Mouse (Mus musculus): ENCODE measurements around the gene Nfatc2ip.

Nfatc2ip gene

GRCm38 (mm10) chr7:126354738-126355614 is 41.6 kb downstream of the Nfatc2ip start:
- no peak for DNase-seq

GRCm38 (mm10) chr7:126353994-126354365 is 42.6 kb downstream of the Nfatc2ip start:
- no peak for DNase-seq

GRCm38 (mm10) chr7:126353251-126353993 is 43.1 kb downstream of the Nfatc2ip start:
- no peak for DNase-seq

- no peak for DNase-seq
These were observed 45.1 kb downstream of the Nfatc2ip start for GRCm38 (mm10) chr7:126351419-126351951.

GRCm38 (mm10) chr7:126350748-126351418 is 45.7 kb downstream of the Nfatc2ip start:
- no peak for DNase-seq

GRCm38 (mm10) chr7:126348293-126348692 is 48.2 kb downstream of the Nfatc2ip start:
- no peak for DNase-seq

- DNase-seq = no peak
These were observed 49.4 kb downstream of the Nfatc2ip start for GRCm38 (mm10) chr7:126347098-126347497.

GRCm38 (mm10) chr7:126345969-126346368 is 50.6 kb downstream of the Nfatc2ip start:
- no peak for DNase-seq

GRCm38 (mm10) chr7:126345557-126345956 is 51.0 kb downstream of the Nfatc2ip start:
- DNase-seq = no peak

GRCm38 (mm10) chr7:126340896-126341295 is 55.6 kb downstream of the Nfatc2ip start:
- no peak for DNase-seq

GRCm38 (mm10) chr7:126340206-126340618 is 56.3 kb downstream of the Nfatc2ip start:
- no peak for DNase-seq

GRCm38 (mm10) chr7:126339521-126339971 is 57.0 kb downstream of the Nfatc2ip start:
- DNase-seq = no peak

- no peak for DNase-seq
These were observed 57.6 kb downstream of the Nfatc2ip start for GRCm38 (mm10) chr7:126338906-126339305.

- no peak for DNase-seq
These were observed 61.0 kb downstream of the Nfatc2ip start for GRCm38 (mm10) chr7:126335556-126335955.

Measured in cerebellum, postnatal 36 days (tissue).